Mouse (Mus musculus) testis, adult 2 months (tissue): ENCODE measurements around the gene Vat1.

Experiments
- CTCF ChIP-seq: fragments of 200-500 bp; IDR thresholded peaks from 2 replicates; pipeline ENCODE4 v1.5.1; 2012; ENCODE audit warnings: low read depth, mild to moderate bottlenecking, inconsistent platforms, low read length, moderate library complexity; ENCODE audit not compliant: control insufficient read depth, insufficient read depth, insufficient replicate concordance
- POLR2A ChIP-seq: fragments of 200-500 bp; IDR thresholded peaks from 2 replicates; pipeline ENCODE4 v1.6.1; 2012; ENCODE audit warnings: low read depth, mild to moderate bottlenecking, inconsistent platforms, low read length, moderate library complexity; ENCODE audit not compliant: control insufficient read depth

DNA sequence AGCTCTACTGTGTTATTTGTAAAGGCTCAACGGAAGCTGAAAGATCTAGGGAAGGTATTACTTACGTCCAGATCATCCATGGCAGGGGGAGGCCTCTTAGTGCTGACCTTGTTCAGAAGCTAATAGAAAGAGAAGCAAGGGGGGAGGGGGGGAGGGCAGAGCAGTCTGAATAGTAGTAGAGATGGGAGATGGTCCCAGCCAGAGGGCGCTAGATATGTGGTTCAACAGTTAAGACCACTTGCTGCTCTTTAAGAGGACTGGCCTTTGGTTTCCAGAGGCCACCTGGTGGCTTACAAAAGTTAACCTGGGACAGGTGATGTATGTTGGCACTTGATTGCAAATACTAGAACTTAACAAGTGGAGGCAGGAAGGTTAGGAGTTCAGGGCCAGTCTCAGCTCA lies 46.4 kb downstream of the Vat1 start:
- TF ChIP-seq POLR2A (no peak), CTCF (no peak)
